Mouse (Mus musculus): ENCODE results near the gene Hemgn.
A peak's percentile ranks its signal among the peaks of the same experiment; 100 is the strongest.

DNA sequence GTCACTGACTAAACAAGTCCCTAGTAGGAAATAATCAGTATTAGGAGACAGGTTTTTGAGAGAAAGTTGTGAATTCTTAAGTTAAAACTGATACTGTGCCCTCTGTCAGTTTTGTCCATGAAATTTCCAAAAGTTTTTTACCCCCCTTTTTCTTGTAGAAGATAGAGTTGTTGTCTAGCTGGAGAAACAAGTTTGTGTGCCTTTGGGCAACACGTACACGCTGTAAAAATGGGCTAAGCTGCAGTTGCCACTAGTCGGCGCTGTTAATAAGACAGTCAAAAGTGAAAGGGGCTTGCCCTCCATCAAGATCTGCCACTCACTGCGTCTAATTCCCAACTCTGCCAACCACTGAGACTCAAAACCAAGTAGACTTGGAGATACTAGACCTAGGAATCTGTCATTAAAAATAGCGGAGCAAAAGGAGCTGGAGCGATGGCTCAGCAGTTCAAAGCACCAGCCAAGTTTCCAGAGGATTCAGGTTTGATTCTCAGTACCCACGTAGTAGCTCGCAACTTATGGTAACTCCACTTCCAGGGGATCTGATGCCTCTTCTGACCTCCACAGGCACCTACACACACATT, 22.8 kb downstream of the Hemgn start:
- TF ChIP-seq CTCF (IDR thresholded peaks at IDR 0.05; ENCODE audit: low read depth, low read length) (peak; percentile 76), POLR2A (IDR thresholded peaks at IDR 0.05; ENCODE audit: extremely low read depth, insufficient read depth, low read length) (no peak)
